Mouse (Mus musculus): ENCODE measurements around the gene Sobp. TPM values are rescaled to one million over a fixed set of nuclear protein-coding genes. Genes with fewer than 3 reads are reported as not detected.

Sobp gene
- total and polyA plus RNA-seq, 3 experiments: under 0.01 TPM; not detected in 2

GRCm38 (mm10) chr10:42957881-42958651, 216.3 kb downstream of the Sobp start:
- Histone ChIP-seq H3K4me3 (ENCODE audit: low read depth, low read length) (no peak overlapping the region), H3K36me3 (replicated peaks) (no peaks in the 10 kb centered on the region), H3K27me3 (ENCODE audit: insufficient read depth, low read length) (no peaks in the 10 kb centered on the region), H3K4me1 (ENCODE audit: insufficient read depth, low read depth, low read length) (no peaks in the 10 kb centered on the region), H3K9me3 (replicated peaks) (no peaks in the 10 kb centered on the region)
- DNase-seq (ENCODE audit: low spot score) (peak; percentile 5), ATAC-seq (ENCODE audit: extremely low read depth, insufficient number of reproducible peaks, low FRiP score, poor library complexity, severe bottlenecking) (no peak)
- TF ChIP-seq TAL1 (conservative IDR thresholded peaks at IDR 0.05; ENCODE audit: low read depth, low read length) (no peak), GATA2 (IDR thresholded peaks at IDR 0.05; ENCODE audit: borderline replicate concordance, low read depth, low read length) (no peak), POLR2AphosphoS5 (IDR thresholded peaks at IDR 0.05; ENCODE audit: insufficient replicate concordance, low read depth, low read length) (no peak), CTCF (IDR thresholded peaks at IDR 0.05; ENCODE audit: low read depth, low read length) (no peak), GATA1 (IDR thresholded peaks at IDR 0.05; ENCODE audit: borderline replicate concordance, low read length) (no peak)

GRCm38 (mm10) chr10:42955205-42955604, 219.1 kb downstream of the Sobp start:
- Histone ChIP-seq H3K27me3 (ENCODE audit: insufficient read depth, low read length) (no peaks in the 10 kb centered on the region), H3K9me3 (replicated peaks) (no peaks in the 10 kb centered on the region), H3K36me3 (replicated peaks) (no peaks in the 10 kb centered on the region), H3K4me1 (ENCODE audit: insufficient read depth, low read depth, low read length) (no peaks in the 10 kb centered on the region), H3K4me3 (ENCODE audit: low read depth, low read length) (no peak overlapping the region)
- ATAC-seq (ENCODE audit: extremely low read depth, insufficient number of reproducible peaks, low FRiP score, poor library complexity, severe bottlenecking): no peak
- TF ChIP-seq GATA2 (IDR thresholded peaks at IDR 0.05; ENCODE audit: borderline replicate concordance, low read depth, low read length) (no peak), TAL1 (conservative IDR thresholded peaks at IDR 0.05; ENCODE audit: low read depth, low read length) (no peak), POLR2AphosphoS5 (IDR thresholded peaks at IDR 0.05; ENCODE audit: insufficient replicate concordance, low read depth, low read length) (no peak), CTCF (IDR thresholded peaks at IDR 0.05; ENCODE audit: low read depth, low read length) (no peak), GATA1 (IDR thresholded peaks at IDR 0.05; ENCODE audit: borderline replicate concordance, low read length) (no peak)
- no peak for DNase-seq (ENCODE audit: low spot score)

- ATAC-seq (ENCODE audit: extremely low read depth, insufficient number of reproducible peaks, low FRiP score, poor library complexity, severe bottlenecking): no peak
- no peak for DNase-seq (ENCODE audit: low spot score)
- no peak for TF ChIP-seq TAL1 (conservative IDR thresholded peaks at IDR 0.05; ENCODE audit: low read depth, low read length)
- TF ChIP-seq CTCF (IDR thresholded peaks at IDR 0.05; ENCODE audit: low read depth, low read length): no peak
- no peak for TF ChIP-seq GATA1 (IDR thresholded peaks at IDR 0.05; ENCODE audit: borderline replicate concordance, low read length)
- TF ChIP-seq POLR2AphosphoS5 (IDR thresholded peaks at IDR 0.05; ENCODE audit: insufficient replicate concordance, low read depth, low read length): no peak
- TF ChIP-seq GATA2 (IDR thresholded peaks at IDR 0.05; ENCODE audit: borderline replicate concordance, low read depth, low read length): no peak
- Histone ChIP-seq H3K4me1 (ENCODE audit: insufficient read depth, low read depth, low read length) (no peaks in the 10 kb centered on the region), H3K4me3 (ENCODE audit: low read depth, low read length) (no peak overlapping the region), H3K36me3 (replicated peaks) (no peaks in the 10 kb centered on the region), H3K9me3 (replicated peaks) (no peaks in the 10 kb centered on the region), H3K27me3 (ENCODE audit: insufficient read depth, low read length) (no peaks in the 10 kb centered on the region)
Measured at GRCm38 (mm10) chr10:42953601-42954000, 220.7 kb downstream of the Sobp start.

Other genes starting within 250 kb of the Sobp start
- gene 9030612E09Rik, start 174 bp upstream of the Sobp start, total RNA-seq (2014; fragmentation: Nextera tagmentation): not detected in 2 replicates
- gene 9030612E09Rik, start 174 bp upstream of the Sobp start, total RNA-seq (2017): not detected in 2 replicates
- not detected in 2 replicates for gene 9030612E09Rik, start 174 bp upstream of the Sobp start, polyA plus RNA-seq (2012)
- 4.8 and 5.9 TPM in 2 replicates for gene Pdss2, start 47.0 kb upstream of the Sobp start, total RNA-seq (2014; fragmentation: Nextera tagmentation)
- gene Pdss2, start 47.0 kb upstream of the Sobp start, total RNA-seq (2017): 10.8 and 11.4 TPM in 2 replicates
- gene Pdss2, start 47.0 kb upstream of the Sobp start, polyA plus RNA-seq (2012): 2.8 and 3.8 TPM in 2 replicates